Comparison of ENCODE assay signal across 7 mouse cellular contexts in the genomic region with DNA sequence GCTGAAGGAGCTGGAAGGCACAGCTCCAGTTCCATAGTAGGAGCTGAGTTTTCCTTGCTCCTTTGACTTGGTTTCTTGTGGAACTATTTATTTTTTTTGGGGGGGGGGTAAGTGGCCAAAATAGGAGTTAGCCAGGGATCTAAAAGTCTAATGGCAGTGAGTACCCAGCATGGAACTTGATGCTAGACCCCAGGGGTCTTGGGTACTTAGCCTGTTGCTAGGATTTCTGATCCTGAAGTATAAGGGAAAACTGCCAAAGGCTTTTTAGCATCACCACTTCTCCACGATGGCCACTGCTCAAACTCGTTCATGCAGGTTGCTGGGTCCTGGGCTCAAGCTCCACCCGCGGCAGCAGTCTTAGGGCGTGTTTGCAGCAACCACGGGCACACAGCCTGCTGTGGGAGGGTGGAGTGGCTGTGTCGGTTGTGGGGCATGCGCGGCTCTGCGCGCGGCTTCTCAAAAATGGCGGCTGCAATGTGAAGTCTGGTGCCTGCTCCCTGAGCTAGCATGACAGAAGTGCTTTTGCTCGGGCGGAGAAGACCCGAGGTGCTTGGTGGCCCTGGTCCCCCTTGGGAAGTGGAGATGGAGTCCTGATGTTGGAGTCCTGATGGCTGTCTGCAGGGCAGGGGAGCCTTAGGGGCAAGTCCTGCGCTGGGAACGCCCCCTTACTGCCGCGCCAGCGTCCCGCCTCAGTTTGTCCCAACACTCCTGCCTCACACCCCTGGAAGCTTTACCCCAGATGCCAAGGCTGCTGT. TPM values are rescaled to one million over a fixed set of nuclear protein-coding genes. Genes with fewer than 3 reads are reported as not detected.
DNase-seq lines count a peak whose midpoint lies in the region; ATAC-seq lines count a peak whose summit lies in the region.

No protein-coding gene starts in this region.

- peaks cover 55% of the 10 kb centered on the region for H3K27me3 ChIP-seq in embryonic facial prominence, embryonic 10.5 days (replicated peaks; ENCODE audit: low read depth, poor library complexity, severe bottlenecking)
- H3K27me3 ChIP-seq in midbrain, embryonic 10.5 days (ENCODE audit: low read depth, poor library complexity, severe bottlenecking) = peaks cover 80% of the 10 kb centered on the region

- peak; percentile 60 for DNase-seq in adrenal gland, postnatal 25 days
- DNase-seq in embryonic facial prominence, embryonic 10.5 days (ENCODE audit: low spot score) = peak; percentile 77
- peak; percentile 30 for DNase-seq in kidney, adult 11 months
- DNase-seq in left cerebral cortex, postnatal 4 days = peak; percentile 57
- DNase-seq in midbrain, embryonic 10.5 days (ENCODE audit: low spot score) = peak; percentile 68
- DNase-seq in spleen, adult 12 weeks (ENCODE audit: low spot score) = peak; percentile 14

- peak overlapping the region; percentile 83 for H3K27ac ChIP-seq in embryonic facial prominence, embryonic 10.5 days (replicated peaks)
- H3K27ac ChIP-seq in midbrain, embryonic 10.5 days (replicated peaks) = peak overlapping the region; percentile 87

- 16% methylated on average over 22 of the region's 22 CpGs for WGBS in embryonic facial prominence, embryonic 10.5 days
- WGBS in midbrain, embryonic 10.5 days = 16% methylated on average over 22 of the region's 22 CpGs

- no peaks in the 10 kb centered on the region for H3K9me3 ChIP-seq in embryonic facial prominence, embryonic 10.5 days
- H3K9me3 ChIP-seq in midbrain, embryonic 10.5 days (replicated peaks) = no peaks in the 10 kb centered on the region

- H3K36me3 ChIP-seq in embryonic facial prominence, embryonic 10.5 days (replicated peaks) = no peaks in the 10 kb centered on the region
- H3K36me3 ChIP-seq in midbrain, embryonic 10.5 days = no peaks in the 10 kb centered on the region

- no peaks in the 10 kb centered on the region for H3K4me1 ChIP-seq in embryonic facial prominence, embryonic 10.5 days
- H3K4me1 ChIP-seq in midbrain, embryonic 10.5 days = peaks cover 5% of the 10 kb centered on the region; the same call in 1 of the 2 replicates

- peak overlapping the region; percentile 64 for H3K4me3 ChIP-seq in embryonic facial prominence, embryonic 10.5 days
- peak overlapping the region; percentile 60 for H3K4me3 ChIP-seq in midbrain, embryonic 10.5 days

- intact Hi-C loops in left cerebral cortex, postnatal 4 days (cut with DNase I) = no loop called here

- ATAC-seq in granulocyte monocyte progenitor cell, adult 5-6 weeks (replicated peaks; ENCODE audit: poor library complexity, severe bottlenecking) = peak; percentile 100

RNA-seq across cellular contexts. Expression of gene Scml2, which starts 45.5 kb away (rescaled TPM):
- total RNA-seq in adrenal gland, postnatal 25 days (2021) = 2.4 and 3.4 TPM in 2 replicates
- polyA plus RNA-seq in embryonic facial prominence, embryonic 10.5 days (2016; fragmentation: Nextera tagmentation; extraction: Ambion mirVana) = 3.2 and 3.7 TPM in 2 replicates
- total RNA-seq in granulocyte monocyte progenitor cell, adult 5-6 weeks (2014; fragmentation: Nextera tagmentation) = 1.6 and 6.0 TPM in 2 replicates
- 2.8 and 3.9 TPM in 2 replicates for total RNA-seq in granulocyte monocyte progenitor cell, adult 5-6 weeks (2017)
- 1 to 10 TPM; 4.8 to 7.2 TPM for total RNA-seq in left cerebral cortex, postnatal 4 days (2021)
- polyA plus RNA-seq in midbrain, embryonic 10.5 days (2016; fragmentation: Nextera tagmentation; extraction: Ambion mirVana) = 2.2 and 2.9 TPM in 2 replicates

Comparison
In these comparisons a context has a peak if more than half of its experiments do, and no peak if none do; other contexts are left out.
1. Peak in every context shown above with its lines: DNase-seq, ATAC-seq, H3K4me3 ChIP-seq and H3K27ac ChIP-seq.
2. DNase-seq: peak in every context shown above with its lines; median percentile 77 in embryonic facial prominence, embryonic 10.5 days; 68 in midbrain, embryonic 10.5 days; 60 in adrenal gland, postnatal 25 days; 57 in left cerebral cortex, postnatal 4 days; 30 in kidney, adult 11 months; 14 in spleen, adult 12 weeks.